Mouse (Mus musculus) cerebellum, adult 2 months (tissue): Measurements from ENCODE around the gene Napa.

Source experiments
- CTCF ChIP-seq: fragments of 200-500 bp; IDR thresholded peaks from 2 replicates; pipeline ENCODE4 v1.5.1; 2011; ENCODE audit warnings: low read depth, mild to moderate bottlenecking, control low read depth, low read length, moderate library complexity, borderline replicate concordance; ENCODE audit not compliant: insufficient read depth
- POLR2A ChIP-seq: fragments of 200-500 bp; IDR thresholded peaks from 2 replicates; pipeline ENCODE4 v1.6.1; 2011; ENCODE audit warnings: low read length, control low read depth, borderline replicate concordance; ENCODE audit not compliant: insufficient read depth

- TF ChIP-seq POLR2A (no peak), CTCF (no peak)
Measured at GRCm38 (mm10) chr7:16061219-16062098, 36.8 kb upstream of the Napa start, which contains the start of gene Zfp541.
